Mouse (Mus musculus) small intestine, adult 2 months (tissue): ENCODE data around the gene Upk1b.

Source experiments
- CTCF ChIP-seq: fragments of 200-500 bp; IDR thresholded peaks from 2 replicates; pipeline ENCODE4 v1.5.1; 2012; ENCODE audit warnings: low read depth, mild to moderate bottlenecking, control low read depth, inconsistent platforms, low read length, moderate library complexity, mixed read lengths; ENCODE audit not compliant: insufficient replicate concordance, insufficient read length; ENCODE audit errors: extremely low read depth
- POLR2A ChIP-seq: fragments of 200-500 bp; IDR thresholded peaks from 2 replicates; pipeline ENCODE4 v1.6.1; 2012; ENCODE audit warnings: low read depth, mild to moderate bottlenecking, control low read depth, inconsistent platforms, low read length, moderate library complexity

- TF ChIP-seq POLR2A (no peak), CTCF (no peak)
These were observed 58.8 kb downstream of the Upk1b start for GRCm38 (mm10) chr16:38741204-38741903.
